Comparison of ENCODE assay signal across 25 mouse cellular contexts in the genomic region with DNA sequence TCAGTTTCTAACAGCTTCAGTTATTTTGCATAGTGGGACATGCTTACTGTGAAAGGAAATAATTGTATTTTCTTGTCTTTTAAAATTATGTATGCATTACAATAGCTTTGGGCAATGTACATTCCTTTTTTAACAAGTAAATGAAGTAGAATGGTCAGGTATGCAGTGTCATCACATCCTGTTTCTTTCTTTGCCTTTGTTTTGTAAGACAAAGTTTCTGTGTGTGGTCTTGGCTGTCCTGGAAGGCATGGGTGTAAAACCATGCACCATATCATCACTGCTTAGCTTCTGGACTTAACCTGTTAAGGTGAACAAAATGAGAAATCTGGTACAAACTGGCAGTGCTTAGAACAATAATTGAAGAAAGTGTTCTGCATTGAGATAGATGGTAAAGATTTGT.
"Had no signal": no experiment of that assay in that cellular context is flagged by ENCODE, and none has a peak within 500 bp of the region (broad histone marks: within the 10 kb centered on the region; RNA-seq: fewer than 3 reads in every experiment).

No protein-coding gene starts in this region.

- H3K9ac ChIP-seq: heart, embryonic 13.5 days; heart, embryonic 15.5 days; hindbrain, embryonic 13.5 days; hindbrain, embryonic 15.5 days; kidney, embryonic 15.5 days; limb, embryonic 13.5 days; limb, embryonic 15.5 days; liver, embryonic 12.5 days; liver, embryonic 14.5 days had no signal

- ATAC-seq: hindbrain, postnatal 0 days; intestine, embryonic 16.5 days; liver, embryonic 12.5 days had no signal

- H3K9me3 ChIP-seq: heart, embryonic 13.5 days; heart, embryonic 15.5 days; hindbrain, embryonic 13.5 days; hindbrain, embryonic 15.5 days; kidney, embryonic 15.5 days; limb, embryonic 13.5 days; limb, embryonic 15.5 days; liver, embryonic 12.5 days had no signal

- H3K27ac ChIP-seq: heart, adult 2 months; heart, embryonic 13.5 days; heart, embryonic 15.5 days; hindbrain, embryonic 13.5 days; hindbrain, embryonic 15.5 days; hindbrain, postnatal 0 days; kidney, embryonic 15.5 days; kidney, postnatal 0 days; left cerebral cortex, adult 2 months; limb, embryonic 13.5 days; limb, embryonic 15.5 days; liver, embryonic 12.5 days; liver, embryonic 14.5 days had no signal

- H3K4me2 ChIP-seq: heart, embryonic 11.5 days; heart, embryonic 15.5 days; hindbrain, embryonic 13.5 days; hindbrain, embryonic 15.5 days; kidney, embryonic 15.5 days; limb, embryonic 13.5 days; limb, embryonic 15.5 days; liver, embryonic 12.5 days had no signal

- H3K4me3 ChIP-seq: heart, adult 2 months; heart, embryonic 15.5 days; hindbrain, embryonic 13.5 days; hindbrain, embryonic 15.5 days; kidney, embryonic 15.5 days; left cerebral cortex, adult 2 months; limb, embryonic 13.5 days; limb, embryonic 15.5 days; liver, embryonic 12.5 days had no signal

- H3K27me3 ChIP-seq: heart, embryonic 13.5 days; heart, embryonic 15.5 days; hindbrain, embryonic 13.5 days; hindbrain, embryonic 15.5 days; kidney, embryonic 15.5 days; limb, embryonic 13.5 days; limb, embryonic 15.5 days; liver, embryonic 12.5 days had no signal

- DNase-seq: gastrocnemius, postnatal 14 days; gastrocnemius, postnatal 36 days; heart, adult 2 months; heart, postnatal 14 days; heart, postnatal 36 days; kidney, adult 11 months; kidney, adult 2 months; kidney, adult 9 months; kidney, postnatal 14 days; kidney, postnatal 36 days; layer of hippocampus, adult 9-11 months had no signal
